Mouse (Mus musculus) inflammation-experienced regulatory T-cells, adult 16 weeks (primary cell): ENCODE data around the gene B3gat3. TPM values are rescaled to one million over a fixed set of nuclear protein-coding genes. Genes with fewer than 3 reads are reported as not detected.

Experiments used
- polyA plus RNA-seq: library from polyadenylated mRNA; unstranded; fragments of 100-300 nt; shearing (Covaris generic); gene quantifications from one replicate; pipeline ENCODE4 v1.2.1, GENCODE M21; 2017

The B3gat3 gene
- 37.2 TPM for polyA plus RNA-seq

DNA sequence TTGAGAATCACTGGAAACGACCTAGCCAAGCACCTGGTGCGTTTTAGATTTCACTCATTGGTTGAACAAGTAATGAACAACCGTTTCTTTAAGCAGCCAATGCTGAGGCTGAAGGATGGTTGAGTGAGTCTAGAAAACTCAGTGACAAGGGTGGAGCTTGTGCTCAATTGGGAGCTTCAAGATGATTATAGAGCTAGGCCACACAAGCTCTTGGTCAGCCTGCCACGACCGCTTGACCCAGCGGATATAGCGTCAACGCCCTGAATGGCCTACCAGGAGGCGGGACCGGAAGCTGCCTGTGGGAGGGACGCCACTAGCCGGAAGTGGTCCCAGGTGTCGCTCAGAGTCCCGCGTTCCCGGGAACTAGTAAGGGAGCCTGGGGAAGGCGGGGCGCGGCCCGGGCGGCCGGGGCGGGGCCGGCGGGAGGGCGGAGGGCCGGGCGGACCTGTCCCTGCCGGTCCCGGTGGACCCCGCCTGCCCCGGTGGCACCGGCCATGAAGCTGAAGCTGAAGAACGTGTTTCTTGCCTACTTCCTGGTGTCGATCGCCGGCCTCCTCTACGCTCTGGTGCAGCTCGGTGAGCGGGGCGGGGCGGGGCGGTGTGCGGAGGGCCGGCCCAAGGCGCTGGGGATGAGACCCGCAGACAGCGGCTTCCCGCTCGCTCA, at the start of gene B3gat3:
Gene B3gat3, plus strand, starts transcription at position 302 of the 664 bp plus-strand sequence.

DNA sequence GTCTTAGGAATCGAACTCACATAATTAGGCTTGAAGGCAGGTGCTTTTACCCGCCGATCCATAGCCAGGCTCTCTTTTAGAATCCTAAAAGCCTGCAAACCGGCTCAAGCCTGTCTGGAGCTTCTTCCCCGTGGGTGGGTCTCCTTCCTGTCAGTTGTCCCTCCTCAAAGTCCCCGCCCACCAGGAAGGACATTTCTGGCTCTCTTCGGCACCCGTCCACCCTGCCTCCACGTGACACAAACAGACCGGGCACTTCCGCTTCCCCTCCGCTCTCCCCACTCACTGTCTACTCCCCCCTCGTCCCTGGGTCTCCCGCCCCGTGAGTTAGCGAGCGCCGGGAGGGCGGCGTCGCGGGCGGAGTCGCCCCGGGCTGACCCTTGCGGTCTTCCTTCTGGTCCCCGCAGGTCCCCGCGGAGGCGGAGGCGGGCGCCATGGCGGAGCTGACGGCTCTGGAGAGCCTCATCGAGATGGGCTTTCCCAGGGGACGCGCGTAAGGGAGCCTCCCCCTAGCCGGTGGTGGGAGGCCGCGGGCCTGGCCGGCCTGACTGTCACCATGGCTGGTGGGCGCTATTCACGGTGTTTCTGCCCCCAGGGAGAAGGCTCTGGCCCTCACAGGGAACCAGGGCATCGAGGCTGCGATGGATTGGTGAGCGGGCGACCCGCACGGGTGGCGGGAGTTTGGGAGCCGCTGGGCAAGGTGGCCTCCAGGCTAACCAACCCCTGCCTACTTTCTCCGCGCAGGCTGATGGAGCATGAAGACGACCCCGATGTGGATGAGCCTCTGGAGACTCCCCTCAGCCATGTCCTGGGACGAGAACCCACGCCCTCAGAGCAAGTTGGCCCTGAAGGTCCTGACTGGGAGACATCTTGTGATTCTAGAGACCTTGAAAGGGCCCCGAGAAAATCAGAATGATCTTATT, 48.6 kb upstream of the B3gat3 start, which contains the start of gene Ubxn1:
Gene Ubxn1, plus strand, starts transcription at position 230 of the 920 bp plus-strand sequence.

DNA sequence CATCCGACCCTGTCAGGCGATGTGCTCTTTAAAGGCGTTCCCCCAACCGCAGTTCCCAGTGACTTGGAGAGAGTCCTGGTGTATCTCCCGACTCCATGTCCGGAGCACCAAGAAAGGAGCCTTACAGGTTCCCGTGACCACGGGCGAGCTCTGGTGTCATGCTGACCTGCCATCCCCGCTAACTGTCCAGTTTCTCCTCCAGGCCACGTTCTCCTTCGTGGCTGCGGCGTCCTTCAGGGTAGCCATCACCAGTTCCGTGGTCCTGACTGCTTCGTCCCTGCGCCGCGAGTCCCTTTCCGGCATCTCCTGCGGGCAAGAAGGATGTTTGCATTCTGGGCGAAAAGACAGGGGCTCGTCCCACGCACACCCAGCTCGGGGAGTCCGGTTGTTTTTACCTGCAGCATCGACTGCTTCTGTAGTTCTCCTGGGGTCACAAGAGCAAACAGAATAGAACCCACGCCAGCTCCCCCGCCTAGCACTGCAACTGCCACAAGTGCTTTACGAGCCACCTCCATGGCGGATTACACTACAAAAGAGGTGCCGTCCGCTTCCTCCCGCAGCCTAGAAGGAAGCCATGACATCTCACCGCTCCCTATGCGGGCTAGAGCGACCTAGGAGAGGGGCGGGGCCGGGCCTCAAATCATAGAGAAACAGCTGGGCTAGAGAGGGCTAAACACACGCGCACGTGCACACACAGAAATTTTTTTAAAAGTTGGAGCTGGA, 39.7 kb upstream of the B3gat3 start, which contains the start of gene Uqcc3:
Gene Uqcc3, minus strand, starts transcription at position 613 of the 723 bp plus-strand sequence.

DNA sequence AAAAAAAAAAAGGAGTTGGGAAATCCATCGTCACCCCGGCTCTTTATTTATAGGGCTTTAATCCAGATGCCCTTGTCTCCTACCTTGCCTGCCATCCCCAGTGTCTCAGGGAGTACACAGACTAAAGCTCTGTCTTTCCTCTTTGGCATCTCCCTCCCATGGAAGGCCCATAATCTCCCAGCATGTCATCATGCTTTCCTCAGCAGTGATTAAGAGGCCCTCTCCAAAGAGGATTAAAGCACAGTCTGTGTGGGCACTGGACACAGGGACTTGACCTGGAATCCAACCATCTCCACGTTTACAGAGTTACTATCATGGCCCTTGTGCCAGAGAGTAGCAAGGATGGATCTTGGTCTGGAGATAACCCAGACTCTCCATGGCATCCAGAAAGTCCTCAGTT, 36.6 kb upstream of the B3gat3 start, which contains the start of the genes Lbhd1 and Gm49403:
Gene Lbhd1, plus strand, starts transcription at position 117 of the 400 bp plus-strand sequence.
Gene Gm49403, plus strand, starts transcription at position 315 of the 400 bp plus-strand sequence.

DNA sequence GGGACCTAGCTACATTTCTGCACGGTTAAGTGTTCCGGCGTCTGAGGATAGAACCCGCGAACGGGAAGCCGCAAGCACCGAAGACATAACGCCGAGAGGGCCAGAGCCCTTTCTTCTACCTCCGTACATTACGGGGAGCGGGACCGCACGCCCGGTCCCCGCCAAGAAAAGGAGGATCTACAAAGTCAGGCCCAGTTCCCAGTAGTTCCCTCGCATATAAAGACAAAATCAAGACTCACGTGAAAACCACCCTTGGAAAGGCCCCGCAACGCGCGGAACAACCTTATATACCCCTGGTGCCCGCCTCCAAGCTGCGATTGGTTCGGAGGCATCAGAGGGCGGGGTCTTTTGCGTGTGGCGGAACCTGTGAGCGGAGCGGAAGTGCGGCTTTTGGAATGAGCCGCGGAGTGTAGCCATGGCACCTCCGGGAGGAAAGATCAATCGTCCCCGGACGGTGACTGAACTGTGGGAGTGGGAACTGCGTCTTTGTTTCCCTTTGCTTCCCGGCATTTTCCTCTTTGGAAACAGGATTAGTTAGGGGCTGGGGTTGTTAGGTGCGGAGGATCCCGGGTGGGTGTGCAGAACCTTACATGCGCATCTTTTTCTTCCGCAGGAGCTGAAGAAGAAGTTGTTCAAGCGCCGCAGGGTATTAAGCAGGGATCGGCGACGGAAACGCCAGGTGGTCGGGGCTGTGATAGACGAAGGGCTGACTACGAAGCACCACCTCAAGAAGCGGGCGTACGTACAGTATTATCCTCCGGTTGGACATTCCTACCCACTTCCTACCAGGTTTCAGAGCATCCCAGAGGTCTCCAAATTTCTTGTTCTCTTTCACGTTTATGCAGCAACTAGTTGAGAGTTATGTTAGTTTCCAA, 31.4 kb upstream of the B3gat3 start, which contains the start of the genes 1810009A15Rik and Gm49416:
Gene 1810009A15Rik, plus strand, starts transcription at position 343 of the 875 bp plus-strand sequence.
Gene Gm49416, plus strand, starts transcription at position 416 of the 875 bp plus-strand sequence.

DNA sequence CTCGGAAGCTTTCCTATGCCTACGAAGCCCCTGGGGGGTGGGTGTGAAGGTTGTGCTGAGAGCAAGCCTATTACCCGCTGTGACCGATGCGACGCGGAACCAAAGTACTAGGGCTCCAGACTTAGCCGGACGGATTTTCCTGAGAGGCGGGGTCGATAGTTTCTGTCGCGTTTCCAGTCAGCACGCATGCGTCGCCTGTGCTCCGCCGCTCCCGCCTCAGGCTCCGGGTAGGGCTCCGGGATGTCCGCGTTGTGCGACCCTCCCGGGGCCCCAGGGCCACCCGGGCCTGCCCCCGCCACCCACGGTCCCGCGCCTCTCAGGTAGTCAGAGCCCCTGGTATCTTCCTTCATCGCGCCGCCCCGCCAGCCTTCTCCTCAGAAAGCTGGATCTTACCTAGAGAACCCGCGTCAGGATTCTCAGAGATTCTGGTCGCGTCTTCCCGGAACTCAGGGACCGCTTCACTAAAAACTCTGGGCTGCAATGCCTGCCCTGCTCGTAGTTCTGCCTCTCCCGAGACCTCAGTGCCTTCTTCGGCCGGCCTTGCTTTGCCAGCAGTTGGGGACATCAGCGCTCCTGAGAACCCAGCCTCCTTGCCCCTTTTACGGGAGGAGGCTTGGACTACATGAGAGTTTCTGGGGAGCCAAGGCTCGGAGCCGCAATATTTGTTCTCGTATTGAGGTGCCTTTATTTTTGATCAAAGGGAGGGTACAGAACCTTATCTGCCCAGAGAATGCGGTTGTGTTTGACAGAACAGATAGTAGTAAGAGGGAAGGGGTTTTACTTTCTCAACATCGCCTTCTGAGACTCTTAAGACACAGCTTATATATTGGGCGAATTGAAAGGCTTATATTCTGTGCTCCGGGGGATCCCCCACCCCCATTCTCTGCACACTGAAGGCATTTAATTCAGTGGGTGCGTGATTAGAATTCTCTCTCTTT, 27.1 kb upstream of the B3gat3 start, which contains the start of gene Ints5:
Gene Ints5, plus strand, starts transcription at position 177 of the 938 bp plus-strand sequence.

DNA sequence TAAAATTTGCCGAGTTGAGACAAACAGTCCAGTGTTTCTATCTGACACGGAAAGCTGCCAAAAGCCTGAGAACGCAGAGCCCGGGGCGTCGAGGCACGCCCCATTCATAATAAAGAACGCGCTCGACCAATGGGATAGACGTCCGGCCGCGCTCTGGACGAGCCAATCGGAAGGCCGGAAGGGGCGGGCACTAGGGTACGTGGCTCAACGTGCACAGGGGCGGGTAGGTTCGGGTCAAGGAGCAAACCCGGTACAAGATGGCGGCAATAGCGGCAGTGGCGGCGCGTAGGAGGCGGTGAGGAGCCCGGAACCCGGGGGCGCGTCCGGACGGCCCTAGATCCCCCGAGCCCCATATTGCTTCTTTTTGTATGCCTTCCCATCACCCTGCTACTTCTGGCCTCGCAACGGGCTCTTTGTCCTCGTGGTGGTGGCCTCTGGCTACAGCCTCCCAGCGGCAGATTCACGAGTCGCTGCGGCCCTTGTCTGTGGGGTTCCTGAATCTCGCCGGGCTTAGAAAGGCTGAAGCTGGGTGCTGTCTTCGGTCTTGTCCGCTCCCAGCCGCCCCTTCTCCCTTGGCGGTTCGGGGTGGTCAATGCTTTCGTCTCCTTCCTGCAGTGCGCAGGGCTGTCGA, 22.2 kb upstream of the B3gat3 start, which contains the start of gene Ganab:
Gene Ganab, plus strand, starts transcription at position 207 of the 631 bp plus-strand sequence.

DNA sequence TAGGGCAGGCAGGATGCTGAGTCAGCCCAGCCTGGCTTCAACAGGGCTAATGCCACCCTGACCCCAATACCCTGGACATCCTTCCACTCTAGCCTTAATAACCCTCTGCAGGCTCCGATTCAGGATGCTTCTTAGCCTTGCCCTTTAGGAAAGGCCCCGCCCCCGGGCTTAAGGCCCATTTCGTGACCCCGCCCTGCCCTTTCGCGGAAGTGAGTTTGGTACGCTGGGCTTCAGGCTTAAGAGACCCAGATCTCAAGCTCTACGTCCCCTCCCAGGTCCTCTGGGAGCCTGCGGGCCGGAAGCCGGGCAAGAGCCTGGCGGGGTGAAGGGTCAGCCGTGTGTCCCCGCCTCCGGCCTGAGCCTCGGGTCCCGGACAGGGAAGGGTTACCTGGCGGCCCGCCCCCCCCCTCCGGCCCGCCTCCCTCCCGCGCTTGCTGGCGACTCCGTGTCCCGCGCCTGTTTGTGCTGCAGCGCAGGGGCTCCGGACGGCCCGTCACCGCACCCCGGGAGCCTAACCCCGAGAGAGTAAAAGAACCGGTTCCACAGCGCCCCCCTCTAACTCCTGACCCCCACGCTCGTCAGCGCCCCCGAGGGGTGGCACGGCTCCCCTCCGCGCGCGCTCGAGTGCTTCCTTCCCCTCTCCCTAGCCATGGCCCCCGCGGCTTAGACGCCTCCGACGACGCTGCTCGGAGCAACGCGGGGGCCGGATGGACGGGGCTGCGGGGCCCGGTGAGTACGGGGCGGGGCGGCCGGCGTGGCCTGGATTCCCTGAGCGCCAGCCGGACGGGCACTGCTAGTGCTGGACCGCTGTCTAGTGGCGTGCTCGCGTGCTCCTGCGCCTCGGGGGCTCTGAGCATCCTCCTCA, 9.3 kb downstream of the B3gat3 start, which contains the start of the genes Rom1 and Eml3:
Gene Rom1, minus strand, starts transcription at position 133 of the 865 bp plus-strand sequence.
Gene Eml3, plus strand, starts transcription at position 329 of the 865 bp plus-strand sequence.

DNA sequence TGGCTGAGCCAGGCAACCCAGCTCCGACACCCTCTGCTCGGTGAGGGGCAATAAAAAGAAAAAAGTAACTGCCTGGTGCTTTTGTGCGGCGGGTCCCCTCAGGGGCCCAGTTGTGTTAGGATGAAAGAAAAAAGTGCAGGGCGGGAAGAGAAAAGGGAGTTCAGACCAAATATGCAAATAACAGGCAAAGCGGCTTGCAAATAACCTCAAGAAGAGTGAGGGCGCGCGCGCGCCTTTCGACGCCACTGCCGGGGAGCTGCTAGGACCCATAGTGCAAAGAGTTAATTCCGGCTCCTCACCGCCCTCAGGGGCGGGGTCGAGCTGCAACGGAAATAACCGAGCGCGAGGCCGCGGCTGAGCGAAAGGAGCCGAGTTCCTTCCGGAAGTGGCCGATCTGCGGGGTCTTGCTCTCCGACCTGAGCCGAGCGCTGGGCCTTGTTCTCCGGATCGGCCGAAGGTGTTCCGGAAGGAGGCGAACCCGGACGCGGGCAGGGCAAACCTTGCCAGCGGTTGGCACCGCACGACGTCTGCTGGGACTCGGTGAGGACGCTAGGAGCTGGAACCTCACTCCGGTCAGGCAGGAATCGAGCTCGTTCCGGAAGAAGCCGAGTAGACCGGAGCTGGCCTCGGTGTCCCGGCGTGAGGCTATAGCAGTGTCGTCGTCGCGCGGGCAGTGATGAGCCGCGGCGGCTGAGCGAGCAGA, 21.5 kb downstream of the B3gat3 start, which contains the start of gene Mta2:
Gene Mta2, plus strand, starts transcription at position 361 of the 703 bp plus-strand sequence.

DNA sequence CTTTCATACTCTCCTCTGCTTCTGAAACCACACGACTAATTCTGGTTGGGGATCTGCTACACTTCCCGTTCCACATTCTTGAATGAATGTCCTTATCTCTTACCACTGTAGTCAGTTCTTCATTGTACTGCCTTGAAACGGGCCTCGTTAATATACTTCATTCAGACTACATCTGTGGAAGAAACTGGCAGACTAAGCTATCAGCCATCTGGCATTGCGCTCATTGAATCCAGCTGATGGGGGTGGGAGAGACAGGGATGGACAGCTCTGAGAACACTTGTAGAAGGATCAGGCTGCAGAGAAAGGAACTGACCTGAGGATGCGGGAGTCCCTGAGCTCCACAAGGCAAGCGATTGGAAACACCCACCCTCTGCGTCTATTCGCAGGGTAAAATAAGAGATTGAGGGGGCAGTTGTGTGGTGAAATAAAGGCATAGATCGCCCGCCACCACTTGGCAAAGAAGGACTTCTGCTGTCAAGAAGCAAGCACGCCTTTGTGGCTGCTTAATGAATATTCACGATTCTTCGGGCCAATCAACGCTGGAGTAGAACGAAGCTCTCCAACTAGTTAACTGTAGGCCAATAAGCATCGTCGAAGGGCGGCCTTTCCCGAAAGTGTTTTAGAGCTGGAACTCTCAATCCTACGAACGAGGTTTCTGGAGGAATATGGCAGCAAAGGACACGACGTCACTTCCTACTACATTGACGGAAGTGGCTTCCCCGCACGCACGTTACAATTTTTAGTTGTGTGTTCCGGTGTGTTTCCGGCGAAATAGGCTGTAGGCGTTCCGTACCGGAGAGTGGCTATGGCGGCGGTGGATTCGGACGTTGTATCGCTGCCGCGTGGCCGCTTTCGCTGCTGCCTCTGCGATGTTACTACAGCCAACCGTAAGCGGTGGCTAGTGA, 33.2 kb downstream of the B3gat3 start, which contains the start of gene Tut1:
Gene Tut1, plus strand, starts transcription at position 713 of the 905 bp plus-strand sequence.

DNA sequence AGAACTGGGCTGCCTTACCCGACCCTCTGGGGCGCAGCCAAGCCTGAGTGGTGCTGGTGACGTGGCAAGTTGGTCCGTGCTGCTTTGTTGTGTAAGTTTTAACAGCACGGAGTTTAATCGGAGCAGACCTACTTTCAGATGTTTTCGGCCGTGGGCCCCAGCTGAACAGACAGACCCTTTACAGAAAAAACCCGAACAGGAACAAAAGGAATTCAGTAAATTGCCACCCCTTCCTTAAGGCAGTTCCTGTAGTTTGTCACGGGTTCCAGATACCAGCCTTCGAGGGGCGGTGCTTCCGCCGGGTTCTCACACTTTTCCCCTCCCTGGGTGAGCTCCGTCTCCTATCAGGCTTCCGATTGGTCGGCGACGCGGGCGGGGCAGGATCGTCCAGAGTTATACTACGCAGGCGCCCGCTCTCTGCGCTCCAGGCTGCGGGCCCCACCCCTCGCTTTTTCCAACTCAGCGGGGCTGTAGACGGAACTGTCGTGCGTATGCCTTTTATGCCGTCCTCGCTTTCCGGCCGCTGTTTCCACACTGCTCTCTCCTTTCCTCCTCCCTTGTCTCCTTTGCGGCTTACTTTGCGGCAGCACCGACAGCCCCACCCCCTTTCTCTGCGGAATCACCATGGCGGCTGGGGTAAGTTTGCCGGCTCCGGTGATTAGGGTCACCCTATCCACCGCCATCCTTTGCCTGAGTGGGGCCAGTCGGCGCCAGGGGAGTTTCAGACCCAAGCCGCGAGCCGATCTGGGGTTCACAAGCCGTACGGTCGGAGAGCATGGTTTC, 46.6 kb downstream of the B3gat3 start, which contains the start of gene Eef1g:
Gene Eef1g, plus strand, starts transcription at position 452 of the 783 bp plus-strand sequence.

